Mouse (Mus musculus) heart, adult 2 months (tissue): ENCODE measurements around the gene Iqcb1. TPM values are rescaled to one million over a fixed set of nuclear protein-coding genes. Genes with fewer than 3 reads are reported as not detected.

Source experiments
- DNase-seq, 2 experiments: peaks; one replicate each; pipeline ENCODE4 v3.0.0; 2021
- H3K27ac ChIP-seq: fragments of 200-600 bp; 2 replicates; pipeline ENCODE4 v1.8.1; 2022
- H3K27me3 ChIP-seq: fragments of 200-500 bp; 2 replicates; pipeline ENCODE4 v1.6.1; 2012; ENCODE audit warnings: mild to moderate bottlenecking, low read length, inconsistent platforms, mixed read lengths; ENCODE audit not compliant: control insufficient read depth, insufficient read depth
- H3K36me3 ChIP-seq: fragments of 200-500 bp; 2 replicates; pipeline ENCODE4 v1.6.1; 2012; ENCODE audit warnings: low read length, inconsistent platforms; ENCODE audit not compliant: control insufficient read depth, insufficient read depth
- H3K4me1 ChIP-seq: fragments of 200-500 bp; 2 replicates; pipeline ENCODE4 v1.6.1; 2011; ENCODE audit warnings: low read length; ENCODE audit not compliant: control insufficient read depth, insufficient read depth
- H3K4me3 ChIP-seq: fragments of 200-600 bp; 2 replicates; pipeline ENCODE4 v1.8.1; 2022
- H3K79me2 ChIP-seq: fragments of 200-500 bp; replicated peaks from 2 replicates; pipeline ENCODE4 v1.6.1; 2012; ENCODE audit warnings: mild to moderate bottlenecking, inconsistent platforms, low read length, moderate library complexity, mixed read lengths; ENCODE audit not compliant: control insufficient read depth, insufficient read depth
- H3K9ac ChIP-seq: fragments of 200-500 bp; 2 replicates; pipeline ENCODE4 v1.6.1; 2012; ENCODE audit warnings: low read depth, mild to moderate bottlenecking, control low read depth, inconsistent platforms, low read length, mixed read lengths
- CTCF ChIP-seq: fragments of 200-600 bp; IDR thresholded peaks from 2 replicates; pipeline ENCODE4 v1.8.1; 2022; ENCODE audit warnings: antibody characterized with exemption, mild to moderate bottlenecking, moderate library complexity
- EP300 ChIP-seq: fragments of 200-500 bp; IDR thresholded peaks from 2 replicates; pipeline ENCODE4 v1.6.1; 2011; ENCODE audit warnings: low read depth, low read length, control low read depth; ENCODE audit not compliant: insufficient read depth
- POLR2A ChIP-seq: fragments of 200-500 bp; IDR thresholded peaks from 2 replicates; pipeline ENCODE4 v1.6.1; 2011; ENCODE audit warnings: mild to moderate bottlenecking, low read depth, low read length, control low read depth; ENCODE audit not compliant: insufficient read depth
- WGBS: fragments of 180-500 bp; shearing (Covaris S2); methylation state at CpG from one replicate; pipeline ENCODE4 v1.1.7; 2018; 5-methylcytosine and 5-hydroxymethylcytosine counted together
- intact Hi-C: fragments of 180-260 bp; cut with DNase I; formaldehyde crosslinking; loops from one replicate; pipeline ENCODE4 v1.15.1; 2025
- polyA plus RNA-seq: library from polyadenylated mRNA; depleted of rRNA; stranded (reverse); fragments of >200 nt; gene quantifications from 2 replicates; pipeline ENCODE4 v1.2.3, GENCODE M21; 2012
- total RNA-seq, 2 experiments: library from RNA; stranded (reverse); gene quantifications; 2 replicates each; pipeline ENCODE4 v1.2.3; 2021

Iqcb1 gene
- total and polyA plus RNA-seq, 3 experiments: 3.8 to 14.1 (median 12.1) TPM

GRCm38 (mm10) chr16:36893317-36893716, 65.1 kb downstream of the Iqcb1 start:
- 92% methylated on average over 10 of the region's 10 CpGs for WGBS
- Histone ChIP-seq H3K4me3 (no peak overlapping the region), H3K79me2 (no peaks in the 10 kb centered on the region), H3K27ac (no peak overlapping the region), H3K27me3 (no peaks in the 10 kb centered on the region), H3K4me1 (no peaks in the 10 kb centered on the region), H3K36me3 (no peaks in the 10 kb centered on the region; the same call in 1 of the 2 replicates), H3K9ac (no peak overlapping the region)
- intact Hi-C loops: no loop called here
- no peak for TF ChIP-seq POLR2A
- TF ChIP-seq CTCF: no peak
- DNase-seq: no peak

- DNase-seq: no peak
- Histone ChIP-seq H3K27ac (no peak overlapping the region), H3K27me3 (no peaks in the 10 kb centered on the region), H3K9ac (no peak overlapping the region), H3K4me1 (no peaks in the 10 kb centered on the region), H3K4me3 (no peak overlapping the region), H3K79me2 (no peaks in the 10 kb centered on the region), H3K36me3 (no peaks in the 10 kb centered on the region; the same call in 1 of the 2 replicates)
- WGBS: 71% methylated on average over 6 of the region's 6 CpGs
- intact Hi-C loops: no loop called here
- TF ChIP-seq POLR2A (no peak), CTCF (no peak), EP300 (no peak)
Observed at GRCm38 (mm10) chr16:36896712-36897111, 68.5 kb downstream of the Iqcb1 start.

GRCm38 (mm10) chr16:36903156-36903555, 75.0 kb downstream of the Iqcb1 start:
- WGBS: 88% methylated on average over 5 of the region's 5 CpGs
- no peak overlapping the region for H3K4me3 ChIP-seq
- H3K4me1 ChIP-seq: no peaks in the 10 kb centered on the region
- intact Hi-C loops: no loop called here
- no peaks in the 10 kb centered on the region for H3K27me3 ChIP-seq
- no peaks in the 10 kb centered on the region; the same call in 1 of the 2 replicates for H3K36me3 ChIP-seq
- no peak overlapping the region for H3K9ac ChIP-seq
- DNase-seq: no peak
- H3K79me2 ChIP-seq: no peaks in the 10 kb centered on the region
- no peak for TF ChIP-seq EP300
- no peak for TF ChIP-seq POLR2A
- no peak for TF ChIP-seq CTCF
- H3K27ac ChIP-seq: no peak overlapping the region

- Histone ChIP-seq H3K36me3 (no peaks in the 10 kb centered on the region), H3K4me1 (no peaks in the 10 kb centered on the region), H3K9ac (no peak overlapping the region), H3K79me2 (no peaks in the 10 kb centered on the region), H3K27ac (no peak overlapping the region), H3K4me3 (no peak overlapping the region), H3K27me3 (no peaks in the 10 kb centered on the region)
- TF ChIP-seq POLR2A (no peak), EP300 (no peak)
- WGBS: 88% methylated on average over 10 of the region's 10 CpGs
- intact Hi-C loops: no loop called here
- no peak for DNase-seq
Observed at GRCm38 (mm10) chr16:36911909-36912308, 83.7 kb downstream of the Iqcb1 start.

- Histone ChIP-seq H3K27me3 (no peaks in the 10 kb centered on the region), H3K9ac (no peak overlapping the region), H3K4me1 (no peaks in the 10 kb centered on the region), H3K79me2 (no peaks in the 10 kb centered on the region), H3K36me3 (no peaks in the 10 kb centered on the region), H3K27ac (no peak overlapping the region), H3K4me3 (no peak overlapping the region)
- TF ChIP-seq EP300: no peak
- TF ChIP-seq CTCF: no peak
- TF ChIP-seq POLR2A: no peak
- WGBS: 91% methylated on average over 13 of the region's 13 CpGs
- DNase-seq: no peak
- intact Hi-C loops: no loop called here
Observed at GRCm38 (mm10) chr16:36912311-36912710, 84.1 kb downstream of the Iqcb1 start.

- no peak for DNase-seq
- Histone ChIP-seq H3K36me3 (no peaks in the 10 kb centered on the region), H3K9ac (no peak overlapping the region), H3K79me2 (no peaks in the 10 kb centered on the region), H3K4me3 (no peak overlapping the region), H3K27me3 (no peaks in the 10 kb centered on the region), H3K27ac (no peak overlapping the region), H3K4me1 (no peaks in the 10 kb centered on the region)
- WGBS: 62% methylated on average over 5 of the region's 5 CpGs
- TF ChIP-seq EP300: no peak
- TF ChIP-seq CTCF: no peak
- intact Hi-C loops: no loop called here
Observed at GRCm38 (mm10) chr16:36914195-36914594, 86.0 kb downstream of the Iqcb1 start.
